Mouse (Mus musculus): ENCODE measurements around the gene Actn2. TPM values are rescaled to one million over a fixed set of nuclear protein-coding genes. Genes with fewer than 3 reads are reported as not detected.
A peak's percentile ranks its signal among the peaks of the same experiment; 100 is the strongest.

Actn2 gene
- polyA plus RNA-seq, 1 experiment from 2014 or later: 1,360 TPM

- peak within 1 kb of the TSS; percentile 91 for H3K27ac ChIP-seq (ENCODE audit: poor library complexity, severe bottlenecking)
- peak within 1 kb of the TSS; percentile 77 for H3K4me3 ChIP-seq
- H3K9ac ChIP-seq: peak within 1 kb of the TSS; percentile 88
- no peaks in the 10 kb centered on the region for H3K27me3 ChIP-seq (replicated peaks)
- peaks cover 16% of the 10 kb centered on the region for H3K4me1 ChIP-seq (replicated peaks)
- H3K4me2 ChIP-seq: peak within 1 kb of the TSS; percentile 74
- peak; percentile 100 for ATAC-seq (ENCODE audit: insufficient number of reproducible peaks, low FRiP score)
- peaks cover 10% of the 10 kb centered on the region for H3K36me3 ChIP-seq
- WGBS: under 1% methylated on average over 69 of the region's 69 CpGs
- H3K9me3 ChIP-seq (replicated peaks): peaks cover 9% of the 10 kb centered on the region
Measured at GRCm38 (mm10) chr13:12257391-12258380, 82.9 kb downstream of the Actn2 start, which contains the start of gene Mtr. TSS of gene Mtr (minus strand) at chr13:12258113.

GRCm38 (mm10) chr13:12256871-12257390 is 83.6 kb downstream of the Actn2 start:
- H3K4me3 ChIP-seq: peak overlapping the region; percentile 77
- H3K9ac ChIP-seq: peak overlapping the region; percentile 88
- 14% methylated on average over 10 of the region's 10 CpGs for WGBS
- H3K27me3 ChIP-seq (replicated peaks): no peaks in the 10 kb centered on the region
- peaks cover 9% of the 10 kb centered on the region for H3K9me3 ChIP-seq (replicated peaks)
- H3K4me2 ChIP-seq: peak overlapping the region; percentile 74
- peaks cover 16% of the 10 kb centered on the region for H3K4me1 ChIP-seq (replicated peaks)
- H3K27ac ChIP-seq (ENCODE audit: poor library complexity, severe bottlenecking): peak overlapping the region; percentile 91
- ATAC-seq (ENCODE audit: insufficient number of reproducible peaks, low FRiP score): no peak
- H3K36me3 ChIP-seq: peaks cover 12% of the 10 kb centered on the region

- Histone ChIP-seq H3K4me2 (peak overlapping the region; percentile 74), H3K9me3 (replicated peaks) (peaks cover 7% of the 10 kb centered on the region), H3K4me1 (replicated peaks) (peaks cover 16% of the 10 kb centered on the region), H3K27me3 (replicated peaks) (no peaks in the 10 kb centered on the region), H3K27ac (ENCODE audit: poor library complexity, severe bottlenecking) (no peak overlapping the region), H3K36me3 (peaks cover 17% of the 10 kb centered on the region), H3K4me3 (peak overlapping the region; percentile 77), H3K9ac (no peak overlapping the region; the same call in 1 of the 2 replicates)
- 76% methylated on average over 3 of the region's 3 CpGs for WGBS
- ATAC-seq (ENCODE audit: insufficient number of reproducible peaks, low FRiP score): no peak
Measured at GRCm38 (mm10) chr13:12255911-12256705, 84.5 kb downstream of the Actn2 start.

DNA sequence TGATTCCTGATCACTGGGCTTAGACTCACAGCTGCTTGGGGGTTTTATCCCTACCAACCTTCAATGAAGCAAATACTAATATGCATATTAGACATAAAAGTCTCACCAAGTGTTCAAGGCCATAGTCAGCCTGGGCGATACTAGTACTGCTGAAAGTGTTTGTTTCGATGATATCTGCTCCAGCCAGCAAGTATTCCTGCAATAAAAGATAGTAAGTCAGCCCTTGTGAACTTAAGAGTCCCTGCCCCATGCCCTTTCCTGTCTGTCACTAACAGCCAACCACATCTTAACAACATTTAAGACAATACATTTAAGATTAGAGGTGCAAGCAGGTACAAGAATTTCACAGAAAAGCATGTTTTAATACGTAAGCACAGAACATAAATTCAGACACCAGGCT is 90.1 kb downstream of the Actn2 start:
- Histone ChIP-seq H3K27me3 (replicated peaks) (no peaks in the 10 kb centered on the region), H3K4me1 (replicated peaks) (peaks cover 12% of the 10 kb centered on the region), H3K36me3 (peaks cover 54% of the 10 kb centered on the region), H3K27ac (ENCODE audit: poor library complexity, severe bottlenecking) (no peak overlapping the region), H3K9me3 (replicated peaks) (no peaks in the 10 kb centered on the region), H3K9ac (no peak overlapping the region), H3K4me3 (no peak overlapping the region), H3K4me2 (no peak overlapping the region)
- ATAC-seq (ENCODE audit: insufficient number of reproducible peaks, low FRiP score): no peak
- 88% methylated on average over 3 of the region's 3 CpGs for WGBS

GRCm38 (mm10) chr13:12249195-12249898 is 91.2 kb downstream of the Actn2 start:
- peaks cover 58% of the 10 kb centered on the region for H3K36me3 ChIP-seq

GRCm38 (mm10) chr13:12245938-12246337 is 94.6 kb downstream of the Actn2 start:
- Histone ChIP-seq H3K4me1 (replicated peaks) (peaks cover 20% of the 10 kb centered on the region), H3K27ac (ENCODE audit: poor library complexity, severe bottlenecking) (no peak overlapping the region), H3K9ac (no peak overlapping the region), H3K27me3 (replicated peaks) (no peaks in the 10 kb centered on the region), H3K36me3 (peaks cover 72% of the 10 kb centered on the region), H3K4me3 (no peak overlapping the region), H3K9me3 (replicated peaks) (no peaks in the 10 kb centered on the region), H3K4me2 (no peak overlapping the region)
- no peak for ATAC-seq (ENCODE audit: insufficient number of reproducible peaks, low FRiP score)
- WGBS: 96% methylated on average over 2 of the region's 2 CpGs

More at GRCm38 (mm10) chr13:12249195-12249898, 91.2 kb downstream of the Actn2 start:
- H3K4me1 ChIP-seq (replicated peaks): peaks cover 12% of the 10 kb centered on the region
- H3K4me2 ChIP-seq: no peak overlapping the region
- no peak overlapping the region for H3K9ac ChIP-seq
- H3K27ac ChIP-seq (ENCODE audit: poor library complexity, severe bottlenecking): peak overlapping the region; percentile 37
- WGBS: 67% methylated on average over 8 of the region's 8 CpGs
- H3K27me3 ChIP-seq (replicated peaks): no peaks in the 10 kb centered on the region
- ATAC-seq (ENCODE audit: insufficient number of reproducible peaks, low FRiP score): peak; percentile 55; the same call in 1 of the 2 replicates
- H3K9me3 ChIP-seq (replicated peaks): no peaks in the 10 kb centered on the region
- H3K4me3 ChIP-seq: no peak overlapping the region

- Histone ChIP-seq H3K27me3 (replicated peaks) (no peaks in the 10 kb centered on the region), H3K4me2 (no peak overlapping the region), H3K9ac (no peak overlapping the region), H3K36me3 (peaks cover 73% of the 10 kb centered on the region), H3K27ac (ENCODE audit: poor library complexity, severe bottlenecking) (no peak overlapping the region; the same call in 1 of the 2 replicates), H3K4me1 (replicated peaks) (peaks cover 12% of the 10 kb centered on the region), H3K4me3 (no peak overlapping the region), H3K9me3 (replicated peaks) (no peaks in the 10 kb centered on the region)
- WGBS: 48% methylated on average over 4 of the region's 4 CpGs
- ATAC-seq (ENCODE audit: insufficient number of reproducible peaks, low FRiP score): peak; percentile 67
Measured at GRCm38 (mm10) chr13:12243991-12244390, 96.6 kb downstream of the Actn2 start.

GRCm38 (mm10) chr13:12232141-12232540 is 108.4 kb downstream of the Actn2 start:
- Histone ChIP-seq H3K4me1 (replicated peaks) (no peaks in the 10 kb centered on the region), H3K27me3 (replicated peaks) (no peaks in the 10 kb centered on the region), H3K27ac (ENCODE audit: poor library complexity, severe bottlenecking) (no peak overlapping the region), H3K36me3 (peaks cover 76% of the 10 kb centered on the region), H3K9ac (no peak overlapping the region), H3K4me3 (no peak overlapping the region), H3K9me3 (replicated peaks) (no peaks in the 10 kb centered on the region), H3K4me2 (no peak overlapping the region)
- 90% methylated on average over 4 of the region's 4 CpGs for WGBS
- no peak for ATAC-seq (ENCODE audit: insufficient number of reproducible peaks, low FRiP score)

GRCm38 (mm10) chr13:12228248-12228647 is 112.3 kb downstream of the Actn2 start:
- WGBS: 89% methylated on average over 4 of the region's 4 CpGs
- H3K27ac ChIP-seq (ENCODE audit: poor library complexity, severe bottlenecking): no peak overlapping the region
- H3K36me3 ChIP-seq: peaks cover 80% of the 10 kb centered on the region
- H3K27me3 ChIP-seq (replicated peaks): no peaks in the 10 kb centered on the region
- H3K9me3 ChIP-seq (replicated peaks): no peaks in the 10 kb centered on the region
- H3K4me3 ChIP-seq: no peak overlapping the region
- no peak for ATAC-seq (ENCODE audit: insufficient number of reproducible peaks, low FRiP score)
- H3K4me1 ChIP-seq (replicated peaks): no peaks in the 10 kb centered on the region
- H3K9ac ChIP-seq: no peak overlapping the region
- H3K4me2 ChIP-seq: no peak overlapping the region

GRCm38 (mm10) chr13:12227606-12228005 is 113.0 kb downstream of the Actn2 start:
- Histone ChIP-seq H3K36me3 (peaks cover 77% of the 10 kb centered on the region), H3K27me3 (replicated peaks) (no peaks in the 10 kb centered on the region), H3K9me3 (replicated peaks) (no peaks in the 10 kb centered on the region), H3K4me1 (replicated peaks) (no peaks in the 10 kb centered on the region), H3K4me3 (no peak overlapping the region), H3K27ac (ENCODE audit: poor library complexity, severe bottlenecking) (no peak overlapping the region), H3K9ac (no peak overlapping the region), H3K4me2 (no peak overlapping the region)
- ATAC-seq (ENCODE audit: insufficient number of reproducible peaks, low FRiP score): no peak
- 78% methylated on average over 5 of the region's 5 CpGs for WGBS
